Mouse (Mus musculus) liver, embryonic 15.5 days (tissue): Measurements from ENCODE around the gene Glod4. TPM values are rescaled to one million over a fixed set of nuclear protein-coding genes. Genes with fewer than 3 reads are reported as not detected.

Source experiments
- ATAC-seq: fragments of 200-750 bp; cut with Nextera tagmentation; 2 replicates; pipeline ENCODE4 v1.8.0; 2017; ENCODE audit warnings: moderate number of reproducible peaks, mild to moderate bottlenecking, moderate library complexity; ENCODE audit not compliant: insufficient read depth
- H3K27ac ChIP-seq: fragments of 300-500 bp; sonication (generic); replicated peaks from 2 replicates; pipeline ENCODE4 v1.5.1; 2015; ENCODE audit warnings: mild to moderate bottlenecking, inconsistent platforms
- H3K27me3 ChIP-seq: fragments of 300-500 bp; sonication (generic); 2 replicates; pipeline ENCODE4 v1.6.1; 2015; ENCODE audit warnings: mild to moderate bottlenecking, inconsistent platforms
- H3K36me3 ChIP-seq: fragments of 300-500 bp; sonication (generic); replicated peaks from 2 replicates; pipeline ENCODE4 v1.6.1; 2015; ENCODE audit warnings: moderate library complexity, mild to moderate bottlenecking, inconsistent platforms
- H3K4me1 ChIP-seq: fragments of 300-500 bp; sonication (generic); replicated peaks from 2 replicates; pipeline ENCODE4 v1.6.1; 2015; ENCODE audit warnings: inconsistent platforms
- H3K4me2 ChIP-seq: fragments of 300-500 bp; sonication (generic); 2 replicates; pipeline ENCODE4 v1.6.1; 2015; ENCODE audit warnings: moderate library complexity, mild to moderate bottlenecking, inconsistent platforms
- H3K4me3 ChIP-seq: fragments of 300-500 bp; sonication (generic); replicated peaks from 2 replicates; pipeline ENCODE4 v1.5.1; 2015; ENCODE audit warnings: mild to moderate bottlenecking, inconsistent platforms
- H3K9ac ChIP-seq: fragments of 300-500 bp; sonication (generic); 2 replicates; pipeline ENCODE4 v1.6.1; 2015; ENCODE audit warnings: moderate library complexity, mild to moderate bottlenecking, inconsistent platforms
- H3K9me3 ChIP-seq: fragments of 300-500 bp; sonication (generic); replicated peaks from 2 replicates; pipeline ENCODE4 v1.6.1; 2016; ENCODE audit warnings: inconsistent platforms
- WGBS: fragments of 180-500 bp; shearing (Covaris S2); methylation state at CpG from one replicate; pipeline ENCODE4 v1.1.7; 2015; ENCODE audit warnings: mixed read lengths; ENCODE audit not compliant: insufficient replicate concordance; 5-methylcytosine and 5-hydroxymethylcytosine counted together
- polyA plus RNA-seq: library from polyadenylated mRNA; unstranded; fragments of >200 nt; fragmentation: Nextera tagmentation; extraction: Ambion mirVana; gene quantifications from 2 replicates; pipeline ENCODE4 v1.2.1, GENCODE M21; 2015

Gene Glod4
- polyA plus RNA-seq, 1 experiment from 2014 or later: 50.7 TPM

- WGBS: 85% methylated on average over 4 of the region's 4 CpGs
- H3K27ac ChIP-seq: no peak overlapping the region
Observed at GRCm38 (mm10) chr11:76166657-76167056, 76.9 kb downstream of the Glod4 start.

GRCm38 (mm10) chr11:76160251-76160650 lies 83.3 kb downstream of the Glod4 start:
- Histone ChIP-seq H3K4me1 (no peaks in the 10 kb centered on the region), H3K27ac (no peak overlapping the region), H3K4me2 (no peak overlapping the region), H3K4me3 (no peak overlapping the region), H3K36me3 (peaks cover 22% of the 10 kb centered on the region; the same call in 1 of the 2 replicates), H3K27me3 (no peaks in the 10 kb centered on the region), H3K9me3 (no peaks in the 10 kb centered on the region), H3K9ac (no peak overlapping the region)
- no peak for ATAC-seq
- WGBS: 61% methylated on average over 6 of the region's 6 CpGs

More at GRCm38 (mm10) chr11:76166657-76167056, 76.9 kb downstream of the Glod4 start:
- Histone ChIP-seq H3K27me3 (no peaks in the 10 kb centered on the region), H3K4me2 (no peak overlapping the region), H3K9me3 (no peaks in the 10 kb centered on the region), H3K4me1 (0 out of 2 replicates have a peak, but pooled peaks cover 4% of the 10 kb centered on the region), H3K36me3 (0 out of 2 replicates have a peak, but pooled peaks cover 4% of the 10 kb centered on the region), H3K4me3 (no peak overlapping the region), H3K9ac (no peak overlapping the region)
- no peak for ATAC-seq

GRCm38 (mm10) chr11:76158375-76158774 lies 85.2 kb downstream of the Glod4 start:
- no peak for ATAC-seq
- 68% methylated on average over 2 of the region's 2 CpGs for WGBS
- peaks cover 28% of the 10 kb centered on the region; the same call in 1 of the 2 replicates for H3K36me3 ChIP-seq
- no peak overlapping the region for H3K9ac ChIP-seq
- no peaks in the 10 kb centered on the region for H3K27me3 ChIP-seq
- H3K4me1 ChIP-seq: no peaks in the 10 kb centered on the region
- H3K9me3 ChIP-seq: no peaks in the 10 kb centered on the region
- no peak overlapping the region for H3K27ac ChIP-seq
- no peak overlapping the region for H3K4me2 ChIP-seq
- H3K4me3 ChIP-seq: no peak overlapping the region

GRCm38 (mm10) chr11:76154861-76155260 lies 88.7 kb downstream of the Glod4 start:
- no peak overlapping the region for H3K4me2 ChIP-seq
- 72% methylated on average over 2 of the region's 2 CpGs for WGBS
- H3K9me3 ChIP-seq: no peaks in the 10 kb centered on the region
- no peaks in the 10 kb centered on the region for H3K27me3 ChIP-seq
- no peak overlapping the region for H3K27ac ChIP-seq
- no peak for ATAC-seq
- H3K9ac ChIP-seq: no peak overlapping the region
- H3K36me3 ChIP-seq: peaks cover 20% of the 10 kb centered on the region; the same call in 1 of the 2 replicates
- H3K4me1 ChIP-seq: no peaks in the 10 kb centered on the region
- H3K4me3 ChIP-seq: no peak overlapping the region

DNA sequence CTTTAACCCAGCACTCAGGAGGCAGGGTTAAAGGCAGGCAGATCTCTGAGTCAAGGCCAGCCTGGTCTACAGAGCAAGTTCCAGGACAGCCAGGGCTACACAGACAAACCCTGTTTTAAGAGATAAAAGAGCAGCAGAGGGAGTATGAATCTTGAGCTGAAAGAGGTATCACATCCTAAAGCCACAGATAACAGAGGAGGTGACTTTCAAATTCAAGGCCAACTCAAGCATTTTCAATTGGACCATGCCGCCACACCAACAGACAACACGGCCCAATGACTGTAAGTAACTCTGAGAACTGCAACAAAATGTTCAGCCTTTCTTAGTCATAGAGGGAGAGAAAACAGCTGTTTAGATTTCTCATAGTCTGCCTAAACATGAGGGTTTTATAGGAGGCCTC lies 89.3 kb downstream of the Glod4 start:
- H3K9me3 ChIP-seq: no peaks in the 10 kb centered on the region
- no peak for ATAC-seq
- no peak overlapping the region for H3K9ac ChIP-seq
- no peaks in the 10 kb centered on the region for H3K4me1 ChIP-seq
- no peak overlapping the region for H3K4me3 ChIP-seq
- H3K27ac ChIP-seq: no peak overlapping the region
- 59% methylated on average over 2 of the region's 2 CpGs for WGBS
- peaks cover 18% of the 10 kb centered on the region; the same call in 1 of the 2 replicates for H3K36me3 ChIP-seq
- H3K27me3 ChIP-seq: no peaks in the 10 kb centered on the region
- no peak overlapping the region for H3K4me2 ChIP-seq

GRCm38 (mm10) chr11:76153236-76153951 lies 90.1 kb downstream of the Glod4 start:
- peaks cover 18% of the 10 kb centered on the region; the same call in 1 of the 2 replicates for H3K36me3 ChIP-seq
- no peak overlapping the region for H3K4me2 ChIP-seq
- WGBS: 53% methylated on average over 5 of the region's 5 CpGs
- no peak overlapping the region for H3K9ac ChIP-seq
- no peaks in the 10 kb centered on the region for H3K27me3 ChIP-seq
- H3K4me1 ChIP-seq: no peaks in the 10 kb centered on the region
- no peak overlapping the region for H3K4me3 ChIP-seq
- H3K9me3 ChIP-seq: no peaks in the 10 kb centered on the region
- ATAC-seq: no peak
- no peak overlapping the region for H3K27ac ChIP-seq

DNA sequence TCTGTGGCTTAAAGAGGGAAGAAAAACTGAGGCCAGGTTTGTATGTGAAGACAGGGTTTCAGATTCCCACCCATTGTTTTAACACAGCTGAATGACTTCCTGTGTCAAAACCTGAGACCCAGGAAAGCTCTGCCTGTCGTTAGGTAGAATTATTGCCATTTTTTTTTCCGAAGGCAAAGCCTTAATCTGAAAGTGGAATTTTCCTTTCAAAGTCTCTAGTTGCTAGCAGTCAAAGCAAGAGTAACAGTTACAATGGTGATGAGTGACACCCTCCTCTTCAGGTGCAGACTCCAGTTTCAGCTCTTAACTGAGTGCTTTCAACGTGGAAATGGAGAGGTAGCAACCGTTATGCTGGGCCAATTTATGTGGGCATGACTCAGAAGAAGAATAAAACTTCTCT lies 92.5 kb downstream of the Glod4 start:
- H3K4me1 ChIP-seq: no peaks in the 10 kb centered on the region
- no peak for ATAC-seq
- no peak overlapping the region for H3K27ac ChIP-seq
- no peak overlapping the region for H3K4me2 ChIP-seq
- H3K27me3 ChIP-seq: no peaks in the 10 kb centered on the region
- H3K9ac ChIP-seq: no peak overlapping the region
- no peak overlapping the region for H3K4me3 ChIP-seq
- H3K9me3 ChIP-seq: no peaks in the 10 kb centered on the region
- WGBS: 50% methylated on average over 4 of the region's 4 CpGs
- H3K36me3 ChIP-seq: 0 out of 2 replicates have a peak, but pooled peaks cover 9% of the 10 kb centered on the region

DNA sequence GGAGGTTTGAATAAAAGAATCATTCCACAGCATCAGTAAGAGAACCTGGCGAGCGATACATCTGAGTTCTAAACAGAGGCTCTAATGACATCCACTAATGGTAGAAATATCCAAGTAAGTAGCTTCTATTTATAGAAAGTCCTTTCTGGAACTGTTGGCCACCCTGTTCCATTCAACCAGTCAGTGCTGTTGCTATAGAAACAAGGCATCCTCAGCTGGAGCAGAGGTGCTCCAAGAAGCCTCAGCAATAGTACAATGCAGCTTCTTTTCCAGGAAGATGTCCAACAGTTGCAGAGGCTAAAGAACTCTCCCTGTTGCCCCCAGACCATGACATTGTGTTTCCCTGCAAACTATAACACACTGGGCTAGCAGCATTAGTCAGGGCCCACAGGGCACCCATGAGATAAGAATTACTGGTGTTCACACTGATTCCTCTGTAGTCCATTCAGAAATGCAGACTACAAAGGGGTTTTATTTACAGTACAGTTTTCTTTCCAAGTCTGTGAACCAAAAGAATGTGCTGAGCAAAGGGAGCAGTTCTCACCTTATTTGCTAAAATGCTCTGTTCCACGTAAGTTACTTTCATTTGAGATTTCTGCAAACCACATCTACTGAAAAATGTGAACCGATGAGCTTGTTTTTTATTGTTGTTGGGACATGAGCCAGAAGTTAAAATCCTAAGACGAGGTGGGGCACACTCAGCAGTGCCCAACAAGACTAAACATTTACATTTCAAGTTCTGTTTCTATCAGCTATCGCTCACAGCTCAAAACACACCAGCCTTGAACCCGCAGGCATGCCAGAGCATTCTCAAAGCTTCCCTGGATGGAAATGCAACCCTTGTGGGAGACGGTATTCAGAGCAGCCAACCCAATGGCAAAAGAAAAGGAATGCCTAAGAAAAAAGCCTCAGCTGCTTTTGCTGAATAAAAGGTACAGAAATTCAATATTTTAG lies 95.2 kb downstream of the Glod4 start:
- Histone ChIP-seq H3K27ac (no peak overlapping the region), H3K9ac (no peak overlapping the region), H3K4me3 (no peak overlapping the region), H3K9me3 (no peaks in the 10 kb centered on the region), H3K27me3 (no peaks in the 10 kb centered on the region), H3K36me3 (0 out of 2 replicates have a peak, but pooled peaks cover 3% of the 10 kb centered on the region), H3K4me1 (no peaks in the 10 kb centered on the region), H3K4me2 (no peak overlapping the region)
- WGBS: 73% methylated on average over 8 of the region's 8 CpGs
- ATAC-seq: no peak

DNA sequence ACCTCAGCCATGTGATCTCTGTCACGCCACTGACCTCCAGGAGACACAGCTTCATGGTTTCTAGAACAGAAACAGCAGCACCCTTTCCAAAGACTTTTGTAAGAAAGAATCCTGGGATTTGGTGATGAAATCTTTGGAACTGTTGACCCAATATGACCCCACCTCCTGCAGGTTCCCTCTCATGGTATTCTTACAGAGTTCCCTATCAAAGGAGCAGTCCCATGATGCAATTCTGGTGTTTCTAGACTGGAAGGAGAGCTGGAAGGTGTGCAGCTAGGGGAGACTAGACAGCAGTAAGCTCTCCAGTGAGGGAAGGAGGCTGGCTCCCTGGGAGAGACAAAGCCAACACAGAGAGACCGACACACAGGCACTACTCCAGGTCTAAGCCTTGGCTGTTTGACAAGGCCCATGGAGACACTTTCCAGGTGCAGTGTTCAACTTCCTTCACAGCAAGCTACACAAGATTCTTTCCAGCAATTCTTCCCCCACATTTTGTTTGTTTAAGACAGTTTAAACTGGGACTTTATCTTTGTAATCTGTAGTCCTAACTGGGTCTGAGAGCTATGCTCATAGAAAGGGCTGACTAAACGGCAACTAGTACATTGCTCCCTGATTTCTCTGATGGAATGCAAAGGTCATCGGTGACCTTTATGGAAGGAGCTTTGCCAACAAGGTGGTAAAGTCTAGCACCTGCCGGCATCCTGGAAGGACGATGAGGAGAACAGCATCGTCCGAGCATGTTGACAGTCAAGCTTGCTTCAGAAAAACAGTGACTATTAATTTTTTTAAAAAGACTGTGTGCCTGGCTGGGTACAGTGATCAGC lies 97.1 kb downstream of the Glod4 start:
- no peaks in the 10 kb centered on the region for H3K9me3 ChIP-seq
- WGBS: 74% methylated on average over 8 of the region's 8 CpGs
- no peaks in the 10 kb centered on the region for H3K27me3 ChIP-seq
- no peak overlapping the region for H3K9ac ChIP-seq
- H3K4me3 ChIP-seq: no peak overlapping the region
- H3K27ac ChIP-seq: no peak overlapping the region
- no peak overlapping the region for H3K4me2 ChIP-seq
- ATAC-seq: no peak
- no peaks in the 10 kb centered on the region for H3K4me1 ChIP-seq
- H3K36me3 ChIP-seq: no peaks in the 10 kb centered on the region

- Histone ChIP-seq H3K9ac (no peak overlapping the region), H3K27ac (no peak overlapping the region), H3K9me3 (no peaks in the 10 kb centered on the region), H3K27me3 (no peaks in the 10 kb centered on the region), H3K4me1 (no peaks in the 10 kb centered on the region), H3K4me3 (no peak overlapping the region), H3K4me2 (no peak overlapping the region), H3K36me3 (no peaks in the 10 kb centered on the region)
- WGBS: 86% methylated on average over 1 of the region's 1 CpGs
- no peak for ATAC-seq
Observed at GRCm38 (mm10) chr11:76145169-76145568, 98.4 kb downstream of the Glod4 start.
